22 mouse cellular contexts compared by ENCODE assay signal in genomic region chr17:78264116-78264515, GRCm38 (mm10).
DNase-seq lines count a peak whose midpoint lies in the region; ATAC-seq lines count a peak whose summit lies in the region.
"Had no signal": no experiment of that assay in that cellular context is flagged by ENCODE, and none has a peak within 500 bp of the region (broad histone marks: within the 10 kb centered on the region; RNA-seq: fewer than 3 reads in every experiment).

No protein-coding gene starts in this region.

- H3K27me3 ChIP-seq in neural tube, embryonic 12.5 days (replicated peaks), result no peaks in the 10 kb centered on the region
- H3K27me3 ChIP-seq: heart, embryonic 12.5 days had no signal

- no peak overlapping the region for H3K9ac ChIP-seq in neural tube, embryonic 12.5 days
- H3K9ac ChIP-seq: heart, embryonic 12.5 days; liver, embryonic 14.5 days had no signal

- no peak overlapping the region for H3K4me3 ChIP-seq in neural tube, embryonic 12.5 days
- H3K4me3 ChIP-seq: heart, embryonic 12.5 days; layer of hippocampus, adult 2 months had no signal

- no peaks in the 10 kb centered on the region for H3K36me3 ChIP-seq in neural tube, embryonic 12.5 days
- H3K36me3 ChIP-seq: heart, embryonic 12.5 days had no signal

- DNase-seq in embryo, embryonic 11 days, result peak; percentile 39
- DNase-seq in embryo, embryonic 10 days (ENCODE audit: low spot score), result no peak
- no peak for DNase-seq in neural tube, embryonic 10.5 days (ENCODE audit: extremely low spot score, low spot score)
- DNase-seq in hindlimb bud, embryonic 11.5 days (ENCODE audit: extremely low spot score, low read depth, low spot score), result peak; percentile 22
- no peak for DNase-seq in spleen, adult 18-20 months
- no peak for DNase-seq in kidney, adult 8-10 months
- DNase-seq: cerebellum, postnatal 36 days; heart, postnatal 36 days; kidney, postnatal 10 days; right cerebral cortex, postnatal 25 days; thymus, postnatal 36 days had no signal

- H3K9me3 ChIP-seq in neural tube, embryonic 12.5 days, result no peaks in the 10 kb centered on the region
- H3K9me3 ChIP-seq: G1E; heart, embryonic 12.5 days had no signal

- H3K4me1 ChIP-seq in neural tube, embryonic 12.5 days, result 0 out of 2 replicates have a peak, but pooled peaks cover 3% of the 10 kb centered on the region

- WGBS in neural tube, embryonic 12.5 days, result 68% methylated on average over 11 of the region's 11 CpGs

- peak; percentile 51; the same call in 1 of the 2 replicates for ATAC-seq in neural tube, embryonic 12.5 days (ENCODE audit: low FRiP score, low read depth)
- ATAC-seq in megakaryocyte-erythroid progenitor cell, adult 5-6 weeks (replicated peaks; ENCODE audit: low FRiP score, low TSS enrichment, poor library complexity, severe bottlenecking), result no peak
- ATAC-seq: CD4-positive, CD25-positive, alpha-beta regulatory T cell, adult 4 months; forebrain, embryonic 14.5 days; intestine, embryonic 16.5 days; lung, postnatal 0 days had no signal

- no peak overlapping the region for H3K4me2 ChIP-seq in neural tube, embryonic 12.5 days (replicated peaks)
- H3K4me2 ChIP-seq: heart, embryonic 12.5 days had no signal

- H3K27ac ChIP-seq in neural tube, embryonic 12.5 days, result no peak overlapping the region
- H3K27ac ChIP-seq: layer of hippocampus, adult 2 months; liver, embryonic 14.5 days; stomach, postnatal 0 days had no signal

Comparison
In these comparisons a context has a peak if more than half of its experiments do, and no peak if none do; other contexts are left out.
1. DNase-seq: peak in embryo, embryonic 11 days (single experiment) and hindlimb bud, embryonic 11.5 days (single experiment); none in embryo, embryonic 10 days (single experiment), neural tube, embryonic 10.5 days (single experiment), spleen, adult 18-20 months (0 of 2) and kidney, adult 8-10 months (0 of 2).